Mouse (Mus musculus) spleen, adult 2 months (tissue): ENCODE measurements around the gene Arl2bp.

ENCODE experiments used
- CTCF ChIP-seq: fragments of 200-500 bp; IDR thresholded peaks from 2 replicates; pipeline ENCODE4 v1.5.1; 2011; ENCODE audit warnings: mild to moderate bottlenecking, inconsistent platforms; ENCODE audit not compliant: insufficient read depth, insufficient read length, insufficient replicate concordance; ENCODE audit errors: extremely low read depth
- POLR2A ChIP-seq: fragments of 200-500 bp; IDR thresholded peaks from 2 replicates; pipeline ENCODE4 v1.6.1; 2011; ENCODE audit warnings: low read depth, low read length, inconsistent platforms

DNA sequence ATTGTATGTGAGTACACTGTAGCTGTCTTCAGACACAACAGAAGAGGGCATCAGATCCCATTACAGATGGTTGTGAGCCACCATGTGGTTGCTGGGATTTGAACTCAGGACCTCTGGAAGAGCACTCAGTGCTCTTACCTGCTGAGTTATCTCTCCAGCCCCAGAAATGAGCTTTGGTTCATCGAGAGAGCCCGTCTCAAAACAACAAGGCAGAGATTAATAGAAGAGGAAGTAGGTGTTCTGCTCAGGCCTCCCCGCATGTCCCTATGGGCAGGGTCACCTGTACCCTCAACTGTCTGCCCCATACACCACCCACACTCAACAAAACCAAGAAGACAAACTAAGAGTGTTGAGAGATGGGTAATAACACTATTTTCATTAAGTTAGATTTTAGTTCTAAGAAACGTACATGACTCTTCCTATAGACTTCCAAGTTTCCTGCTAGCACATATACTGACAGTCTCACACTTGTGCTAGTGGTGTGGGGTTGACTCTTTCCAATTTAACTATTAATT is 34.1 kb downstream of the Arl2bp start:
- TF ChIP-seq CTCF (no peak), POLR2A (no peak)
